Mouse (Mus musculus) G1E (cell line): Measurements from ENCODE around the gene Tamm41. TPM values are rescaled to one million over a fixed set of nuclear protein-coding genes. Genes with fewer than 3 reads are reported as not detected.

Experiments used
- ATAC-seq: 2 replicates; pipeline ENCODE4 v1.8.0; 2016; ENCODE audit warnings: mild to moderate bottlenecking; ENCODE audit not compliant: insufficient number of reproducible peaks, poor library complexity, low FRiP score, severe bottlenecking; ENCODE audit errors: extremely low read depth
- DNase-seq: peaks from one replicate; pipeline ENCODE4 v3.0.0; 2012; ENCODE audit warnings: low spot score
- H3K27me3 ChIP-seq: 2 replicates; pipeline ENCODE4 v1.6.1; 2012; ENCODE audit warnings: mild to moderate bottlenecking, low read length, inconsistent platforms; ENCODE audit not compliant: insufficient read depth
- H3K36me3 ChIP-seq: replicated peaks from 2 replicates; pipeline ENCODE3; 2012; ENCODE audit warnings: mild to moderate bottlenecking, inconsistent platforms
- H3K4me1 ChIP-seq: 2 replicates; pipeline ENCODE4 v1.6.1; 2012; ENCODE audit warnings: low read depth, low read length, inconsistent platforms, mixed read lengths; ENCODE audit not compliant: insufficient read depth
- H3K4me3 ChIP-seq: 2 replicates; pipeline ENCODE4 v1.5.1; 2012; ENCODE audit warnings: low read depth, mild to moderate bottlenecking, inconsistent platforms, low read length, moderate library complexity, mixed read lengths
- H3K9me3 ChIP-seq: replicated peaks from 2 replicates; pipeline ENCODE4 v1.6.1; 2012; ENCODE audit warnings: inconsistent platforms
- CTCF ChIP-seq: IDR thresholded peaks from 2 replicates; pipeline ENCODE4 v1.5.1; 2012; ENCODE audit warnings: low read depth, low read length, inconsistent platforms, mixed read lengths
- GATA1 ChIP-seq: IDR thresholded peaks from 2 replicates; pipeline ENCODE4 v1.6.1; 2012; ENCODE audit warnings: borderline replicate concordance, low read length, inconsistent platforms, mixed read lengths
- GATA2 ChIP-seq: IDR thresholded peaks from 2 replicates; pipeline ENCODE4 v1.6.1; 2012; ENCODE audit warnings: low read depth, low read length, inconsistent platforms, borderline replicate concordance
- POLR2AphosphoS5 ChIP-seq: IDR thresholded peaks from 2 replicates; pipeline ENCODE4 v1.6.1; 2012; ENCODE audit warnings: low read depth, low read length, inconsistent platforms; ENCODE audit not compliant: insufficient replicate concordance
- TAL1 ChIP-seq: conservative IDR thresholded peaks from 2 replicates; pipeline ENCODE4 v1.6.1; 2012; ENCODE audit warnings: low read depth, low read length, inconsistent platforms, mixed read lengths
- polyA plus RNA-seq: library from polyadenylated mRNA; stranded (reverse); fragments of >175 nt; gene quantifications from 2 replicates; pipeline ENCODE4 v1.2.3, GENCODE M21; 2012
- total RNA-seq, 2 experiments: library from RNA; stranded (forward) in 1 of 2; stranded (reverse) in 1 of 2; fragments of 200-1000 nt in 1 of 2; fragments of >200 nt in 1 of 2; fragmentation: Nextera tagmentation in 1 of 2; gene quantifications; 2 replicates each; pipeline ENCODE4 v1.2.3; 2014 to 2017

Gene Tamm41
- total and polyA plus RNA-seq, 3 experiments = 20.9 to 47.4 (median 26.4) TPM

- TF ChIP-seq GATA2 (no peak), TAL1 (no peak), CTCF (no peak)
- Histone ChIP-seq H3K4me1 (no peaks in the 10 kb centered on the region), H3K27me3 (peaks cover 11% of the 10 kb centered on the region; the same call in 1 of the 2 replicates), H3K4me3 (no peak overlapping the region), H3K9me3 (no peaks in the 10 kb centered on the region), H3K36me3 (no peaks in the 10 kb centered on the region)
- no peak for ATAC-seq
- no peak for DNase-seq
These were observed 49.1 kb downstream of the Tamm41 start for GRCm38 (mm10) chr6:114988619-114988980.

GRCm38 (mm10) chr6:114987966-114988618, 49.6 kb downstream of the Tamm41 start:
- no peak for TF ChIP-seq POLR2AphosphoS5
- TF ChIP-seq TAL1 = no peak
- no peak for TF ChIP-seq GATA1
- TF ChIP-seq GATA2 = no peak
- no peak for TF ChIP-seq CTCF
- Histone ChIP-seq H3K27me3 (peaks cover 11% of the 10 kb centered on the region; the same call in 1 of the 2 replicates), H3K9me3 (no peaks in the 10 kb centered on the region), H3K36me3 (no peaks in the 10 kb centered on the region), H3K4me1 (no peaks in the 10 kb centered on the region), H3K4me3 (no peak overlapping the region)
- ATAC-seq = no peak
- DNase-seq = no peak

- H3K4me3 ChIP-seq = no peak overlapping the region
- TF ChIP-seq POLR2AphosphoS5 (no peak), TAL1 (no peak), GATA2 (no peak), GATA1 (no peak), CTCF (no peak)
- DNase-seq (no peak), ATAC-seq (no peak)
- H3K36me3 ChIP-seq = no peaks in the 10 kb centered on the region
- H3K27me3 ChIP-seq = peaks cover 9% of the 10 kb centered on the region; the same call in 1 of the 2 replicates
- peaks cover 11% of the 10 kb centered on the region for H3K4me1 ChIP-seq
- H3K9me3 ChIP-seq = no peaks in the 10 kb centered on the region
These were observed 55.0 kb downstream of the Tamm41 start for GRCm38 (mm10) chr6:114982671-114983070.

GRCm38 (mm10) chr6:114979715-114980114, 58.0 kb downstream of the Tamm41 start:
- H3K4me3 ChIP-seq = no peak overlapping the region
- no peak for TF ChIP-seq GATA2
- no peak for TF ChIP-seq POLR2AphosphoS5
- TF ChIP-seq GATA1 = no peak
- peak; percentile 45 for TF ChIP-seq TAL1
- no peak for TF ChIP-seq CTCF
- ATAC-seq (peak; percentile 54), DNase-seq (no peak)
- no peaks in the 10 kb centered on the region for H3K9me3 ChIP-seq
- peaks cover 11% of the 10 kb centered on the region for H3K4me1 ChIP-seq
- H3K27me3 ChIP-seq = peaks cover 4% of the 10 kb centered on the region; the same call in 1 of the 2 replicates
- H3K36me3 ChIP-seq = no peaks in the 10 kb centered on the region

- H3K4me3 ChIP-seq = no peak overlapping the region
- no peak for TF ChIP-seq GATA1
- no peak for TF ChIP-seq GATA2
- no peak for TF ChIP-seq POLR2AphosphoS5
- ATAC-seq (no peak), DNase-seq (no peak)
- peaks cover 11% of the 10 kb centered on the region for H3K4me1 ChIP-seq
- H3K9me3 ChIP-seq = no peaks in the 10 kb centered on the region
- no peaks in the 10 kb centered on the region for H3K36me3 ChIP-seq
- H3K27me3 ChIP-seq = no peaks in the 10 kb centered on the region; the same call in 1 of the 2 replicates
These were observed 60.7 kb downstream of the Tamm41 start for GRCm38 (mm10) chr6:114976915-114977419.

- Histone ChIP-seq H3K9me3 (peaks cover 5% of the 10 kb centered on the region), H3K4me1 (peaks cover 2% of the 10 kb centered on the region), H3K36me3 (no peaks in the 10 kb centered on the region), H3K4me3 (no peak overlapping the region), H3K27me3 (no peaks in the 10 kb centered on the region; the same call in none of the 2 replicates)
- DNase-seq = no peak
- TF ChIP-seq GATA1 (no peak), GATA2 (no peak), CTCF (no peak), TAL1 (no peak), POLR2AphosphoS5 (no peak)
- ATAC-seq = no peak
These were observed 63.3 kb downstream of the Tamm41 start for GRCm38 (mm10) chr6:114974331-114974730.
